Mouse (Mus musculus): ENCODE results near the gene Coro2a. TPM values are rescaled to one million over a fixed set of nuclear protein-coding genes. Genes with fewer than 3 reads are reported as not detected.
A peak's percentile ranks its signal among the peaks of the same experiment; 100 is the strongest.

Gene Coro2a
- polyA plus RNA-seq, 1 experiment from 2014 or later = 3.9 TPM

- 31% methylated on average over 5 of the region's 5 CpGs for WGBS (ENCODE audit: insufficient replicate concordance)
- peaks cover 23% of the 10 kb centered on the region for H3K4me1 ChIP-seq (ENCODE audit: control insufficient read depth, low read depth, low read length)
- H3K9ac ChIP-seq (ENCODE audit: low read depth, low read length) = no peak overlapping the region
- H3K27ac ChIP-seq (ENCODE audit: low read length) = no peak overlapping the region
- H3K4me2 ChIP-seq (ENCODE audit: low read depth, low read length) = no peak overlapping the region
- no peaks in the 10 kb centered on the region for H3K36me3 ChIP-seq (ENCODE audit: control insufficient read depth, insufficient read depth)
- no peak for ATAC-seq (ENCODE audit: low read depth)
- H3K27me3 ChIP-seq (ENCODE audit: control insufficient read depth, insufficient read depth, low read depth, low read length) = no peaks in the 10 kb centered on the region
- H3K4me3 ChIP-seq (ENCODE audit: low read depth, low read length) = no peak overlapping the region
- no peaks in the 10 kb centered on the region for H3K9me3 ChIP-seq (replicated peaks; ENCODE audit: control insufficient read depth, low read length)
Measured at GRCm38 (mm10) chr4:46562037-46562436, 40.0 kb downstream of the Coro2a start.

- H3K9me3 ChIP-seq (replicated peaks; ENCODE audit: control insufficient read depth, low read length) = no peaks in the 10 kb centered on the region
- H3K36me3 ChIP-seq (ENCODE audit: control insufficient read depth, insufficient read depth) = no peaks in the 10 kb centered on the region
- WGBS (ENCODE audit: insufficient replicate concordance) = 68% methylated on average over 14 of the region's 14 CpGs
- H3K27ac ChIP-seq (ENCODE audit: low read length) = no peak overlapping the region
- peaks cover 23% of the 10 kb centered on the region for H3K4me1 ChIP-seq (ENCODE audit: control insufficient read depth, low read depth, low read length)
- H3K4me3 ChIP-seq (ENCODE audit: low read depth, low read length) = no peak overlapping the region
- no peak for ATAC-seq (ENCODE audit: low read depth)
- H3K4me2 ChIP-seq (ENCODE audit: low read depth, low read length) = no peak overlapping the region
- H3K9ac ChIP-seq (ENCODE audit: low read depth, low read length) = no peak overlapping the region
- no peaks in the 10 kb centered on the region for H3K27me3 ChIP-seq (ENCODE audit: control insufficient read depth, insufficient read depth, low read depth, low read length)
Measured at GRCm38 (mm10) chr4:46560069-46560705, 41.8 kb downstream of the Coro2a start.

DNA sequence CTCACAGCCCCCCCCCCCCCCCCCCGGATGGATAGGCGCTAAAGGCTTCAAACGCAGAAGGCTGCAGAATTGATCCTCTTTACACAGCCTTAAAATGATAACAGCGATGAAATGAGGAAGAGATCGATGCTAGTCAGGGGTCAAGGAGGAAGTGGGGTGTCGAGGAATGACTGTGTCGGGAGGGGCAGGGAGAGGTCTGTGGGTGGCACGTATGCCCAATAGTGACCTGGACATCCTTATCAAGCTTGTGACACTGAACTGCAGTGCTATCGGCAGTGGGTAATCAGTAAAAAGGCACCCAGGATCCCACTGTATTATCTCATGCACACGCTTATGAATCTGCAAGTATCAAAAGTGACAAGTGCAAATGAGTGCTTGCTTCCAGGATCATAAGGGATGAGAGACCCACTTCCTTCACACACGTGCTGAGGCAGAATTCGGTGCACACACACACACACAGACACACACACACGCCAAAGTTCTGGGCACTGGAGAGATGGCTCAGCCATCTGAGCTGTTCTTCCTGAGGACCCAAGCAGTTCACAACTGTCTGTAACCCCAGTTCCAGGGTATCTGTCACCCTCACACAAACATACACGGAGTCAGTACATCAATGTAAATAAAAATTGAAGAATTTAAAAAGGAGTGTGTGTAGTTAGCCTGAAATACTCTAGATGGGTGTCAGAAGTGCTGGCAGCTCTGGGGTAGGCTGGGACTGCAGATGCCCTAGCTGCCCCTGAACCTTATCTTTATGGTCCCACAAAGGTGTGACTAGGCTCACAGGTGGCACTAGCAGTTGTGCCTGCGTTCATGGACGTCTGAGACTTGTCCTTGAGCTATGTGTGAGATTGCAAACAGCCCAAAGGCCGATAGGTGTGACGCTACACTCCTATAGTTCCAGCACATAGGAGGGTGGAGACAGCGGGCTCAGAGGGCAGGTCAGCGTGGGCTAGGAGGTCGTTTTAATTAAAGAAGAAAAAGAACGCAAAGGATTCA lies 43.0 kb downstream of the Coro2a start:
- H3K27ac ChIP-seq (ENCODE audit: low read length) = no peak overlapping the region; the same call in 1 of the 2 replicates
- no peak for ATAC-seq (ENCODE audit: low read depth)

DNA sequence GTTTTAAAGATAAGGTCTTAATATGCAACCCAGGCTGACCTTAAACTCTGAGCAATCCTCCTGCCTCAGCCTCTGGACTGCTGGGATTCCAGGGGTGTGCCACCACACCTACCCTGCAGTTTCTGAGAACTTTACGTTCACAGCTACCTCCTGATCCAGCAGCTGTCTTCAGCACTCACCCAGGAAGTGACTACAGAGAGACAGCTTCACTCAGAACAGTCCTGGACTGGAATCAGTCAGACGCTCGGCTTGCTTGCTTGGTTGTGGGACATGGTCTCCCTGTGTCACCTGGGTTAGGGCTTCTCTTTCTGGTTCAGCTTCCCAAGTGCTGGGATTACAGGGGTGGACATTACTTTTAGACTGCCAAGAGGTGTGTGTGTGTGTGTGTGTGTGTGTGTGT lies 45.1 kb downstream of the Coro2a start:
- H3K9ac ChIP-seq (ENCODE audit: low read depth, low read length) = no peak overlapping the region
- peaks cover 19% of the 10 kb centered on the region for H3K4me1 ChIP-seq (ENCODE audit: control insufficient read depth, low read depth, low read length)
- no peak overlapping the region for H3K4me2 ChIP-seq (ENCODE audit: low read depth, low read length)
- no peaks in the 10 kb centered on the region for H3K36me3 ChIP-seq (ENCODE audit: control insufficient read depth, insufficient read depth)
- no peak overlapping the region for H3K4me3 ChIP-seq (ENCODE audit: low read depth, low read length)
- H3K27me3 ChIP-seq (ENCODE audit: control insufficient read depth, insufficient read depth, low read depth, low read length) = no peaks in the 10 kb centered on the region
- WGBS (ENCODE audit: insufficient replicate concordance) = 65% methylated on average over 3 of the region's 3 CpGs
- no peak overlapping the region for H3K27ac ChIP-seq (ENCODE audit: low read length)
- no peak for ATAC-seq (ENCODE audit: low read depth)
- H3K9me3 ChIP-seq (replicated peaks; ENCODE audit: control insufficient read depth, low read length) = no peaks in the 10 kb centered on the region

More for the DNA sequence above, 43.0 kb downstream of the Coro2a start:
- peaks cover 21% of the 10 kb centered on the region for H3K4me1 ChIP-seq (ENCODE audit: control insufficient read depth, low read depth, low read length)
- no peaks in the 10 kb centered on the region for H3K36me3 ChIP-seq (ENCODE audit: control insufficient read depth, insufficient read depth)
- no peaks in the 10 kb centered on the region for H3K27me3 ChIP-seq (ENCODE audit: control insufficient read depth, insufficient read depth, low read depth, low read length)
- WGBS (ENCODE audit: insufficient replicate concordance) = 31% methylated on average over 22 of the region's 22 CpGs
- no peak overlapping the region for H3K4me3 ChIP-seq (ENCODE audit: low read depth, low read length)
- no peak overlapping the region for H3K9ac ChIP-seq (ENCODE audit: low read depth, low read length)
- peak overlapping the region; percentile 17; the same call in 1 of the 2 replicates for H3K4me2 ChIP-seq (ENCODE audit: low read depth, low read length)
- no peaks in the 10 kb centered on the region for H3K9me3 ChIP-seq (replicated peaks; ENCODE audit: control insufficient read depth, low read length)

GRCm38 (mm10) chr4:46555762-46556161 lies 46.2 kb downstream of the Coro2a start:
- no peak overlapping the region for H3K9ac ChIP-seq (ENCODE audit: low read depth, low read length)
- no peaks in the 10 kb centered on the region for H3K27me3 ChIP-seq (ENCODE audit: control insufficient read depth, insufficient read depth, low read depth, low read length)
- H3K4me2 ChIP-seq (ENCODE audit: low read depth, low read length) = peak overlapping the region; percentile 6; the same call in 1 of the 2 replicates
- no peaks in the 10 kb centered on the region for H3K9me3 ChIP-seq (replicated peaks; ENCODE audit: control insufficient read depth, low read length)
- ATAC-seq (ENCODE audit: low read depth) = 0 out of 2 replicates have a peak, but pooled peaks have one; percentile 25
- H3K4me1 ChIP-seq (ENCODE audit: control insufficient read depth, low read depth, low read length) = peaks cover 19% of the 10 kb centered on the region
- no peak overlapping the region for H3K4me3 ChIP-seq (ENCODE audit: low read depth, low read length)
- no peaks in the 10 kb centered on the region for H3K36me3 ChIP-seq (ENCODE audit: control insufficient read depth, insufficient read depth)
- WGBS (ENCODE audit: insufficient replicate concordance) = 52% methylated on average over 9 of the region's 9 CpGs
- peak overlapping the region; percentile 63 for H3K27ac ChIP-seq (ENCODE audit: low read length)

DNA sequence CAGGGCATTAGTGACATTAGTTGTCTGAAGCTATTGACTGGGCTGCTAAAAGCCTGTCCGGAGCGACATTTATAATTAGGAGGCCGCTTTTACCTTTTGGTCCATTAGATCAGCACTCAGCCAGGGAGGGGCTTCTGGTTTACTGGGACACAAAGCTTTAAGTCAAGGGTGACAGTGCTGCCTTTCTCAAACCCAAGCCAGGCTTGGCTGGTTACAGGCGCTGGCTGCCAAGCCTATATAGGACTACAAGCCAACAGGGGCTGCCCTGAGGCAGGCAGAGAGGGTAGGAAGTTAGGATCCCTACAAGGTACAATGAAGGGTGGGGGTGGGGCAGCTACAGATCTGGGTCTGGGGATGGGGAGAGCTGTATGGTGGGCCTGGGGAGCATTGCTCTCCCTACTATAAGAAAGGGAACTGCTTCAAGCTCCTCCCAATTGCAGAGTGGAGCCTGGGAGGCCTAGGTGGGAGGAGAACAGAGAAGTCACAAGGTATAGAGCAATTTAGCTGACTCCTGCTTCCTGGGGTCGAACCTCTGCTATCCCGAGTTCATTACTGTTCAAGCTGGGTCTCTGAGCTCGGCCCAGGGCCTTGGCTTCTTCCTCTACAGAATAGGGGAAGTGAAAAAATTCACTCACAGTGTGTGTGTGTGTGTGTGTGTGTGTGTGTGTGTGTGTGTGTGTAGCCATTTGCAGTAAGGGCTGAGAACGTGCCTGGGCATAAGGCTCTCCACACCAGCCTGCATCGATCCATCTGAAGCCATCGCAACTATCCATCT lies 47.5 kb downstream of the Coro2a start:
- Histone ChIP-seq H3K4me2 (ENCODE audit: low read depth, low read length) (no peak overlapping the region), H3K4me1 (ENCODE audit: control insufficient read depth, low read depth, low read length) (peaks cover 19% of the 10 kb centered on the region), H3K9ac (ENCODE audit: low read depth, low read length) (no peak overlapping the region), H3K4me3 (ENCODE audit: low read depth, low read length) (no peak overlapping the region), H3K36me3 (ENCODE audit: control insufficient read depth, insufficient read depth) (no peaks in the 10 kb centered on the region), H3K27me3 (ENCODE audit: control insufficient read depth, insufficient read depth, low read depth, low read length) (no peaks in the 10 kb centered on the region), H3K9me3 (replicated peaks; ENCODE audit: control insufficient read depth, low read length) (no peaks in the 10 kb centered on the region), H3K27ac (ENCODE audit: low read length) (peak overlapping the region; percentile 56)
- peak; percentile 57; the same call in 1 of the 2 replicates for ATAC-seq (ENCODE audit: low read depth)
- WGBS (ENCODE audit: insufficient replicate concordance) = 52% methylated on average over 10 of the region's 10 CpGs

DNA sequence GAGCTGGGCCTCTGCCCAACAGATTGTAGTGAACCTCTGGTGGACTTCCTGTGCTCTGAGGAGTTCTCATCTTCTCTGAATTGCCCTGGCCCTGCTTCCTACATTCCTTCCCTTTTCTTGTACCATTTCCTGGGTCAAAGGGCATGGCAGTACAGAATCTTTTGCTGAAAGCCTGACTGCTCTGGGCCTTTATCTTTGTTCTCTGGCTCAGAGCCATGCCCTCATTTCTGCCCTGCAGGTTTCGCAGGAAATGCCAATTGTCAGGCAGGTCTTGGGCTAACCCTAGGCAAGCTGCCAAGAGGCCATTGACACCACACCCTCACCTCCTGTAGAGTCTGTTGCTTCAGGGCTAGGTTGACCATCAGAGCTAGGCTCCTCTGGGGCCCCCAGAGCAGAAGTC lies 48.1 kb downstream of the Coro2a start:
- peak overlapping the region; percentile 56 for H3K27ac ChIP-seq (ENCODE audit: low read length)
- no peaks in the 10 kb centered on the region for H3K9me3 ChIP-seq (replicated peaks; ENCODE audit: control insufficient read depth, low read length)
- no peak; the same call in 1 of the 2 replicates for ATAC-seq (ENCODE audit: low read depth)

GRCm38 (mm10) chr4:46550406-46550805 lies 51.6 kb downstream of the Coro2a start:
- H3K4me2 ChIP-seq (ENCODE audit: low read depth, low read length) = no peak overlapping the region
- no peaks in the 10 kb centered on the region for H3K27me3 ChIP-seq (ENCODE audit: control insufficient read depth, insufficient read depth, low read depth, low read length)
- H3K27ac ChIP-seq (ENCODE audit: low read length) = no peak overlapping the region
- H3K4me3 ChIP-seq (ENCODE audit: low read depth, low read length) = no peak overlapping the region
- no peak overlapping the region for H3K9ac ChIP-seq (ENCODE audit: low read depth, low read length)
- no peak for ATAC-seq (ENCODE audit: low read depth)
- H3K36me3 ChIP-seq (ENCODE audit: control insufficient read depth, insufficient read depth) = no peaks in the 10 kb centered on the region
- WGBS (ENCODE audit: insufficient replicate concordance) = 44% methylated on average over 8 of the region's 8 CpGs
- peaks cover 7% of the 10 kb centered on the region for H3K4me1 ChIP-seq (ENCODE audit: control insufficient read depth, low read depth, low read length)
- no peaks in the 10 kb centered on the region for H3K9me3 ChIP-seq (replicated peaks; ENCODE audit: control insufficient read depth, low read length)

More for the DNA sequence above, 48.1 kb downstream of the Coro2a start:
- H3K27me3 ChIP-seq (ENCODE audit: control insufficient read depth, insufficient read depth, low read depth, low read length) = no peaks in the 10 kb centered on the region
- H3K4me1 ChIP-seq (ENCODE audit: control insufficient read depth, low read depth, low read length) = peaks cover 15% of the 10 kb centered on the region
- no peak overlapping the region for H3K4me2 ChIP-seq (ENCODE audit: low read depth, low read length)
- no peak overlapping the region for H3K9ac ChIP-seq (ENCODE audit: low read depth, low read length)
- H3K4me3 ChIP-seq (ENCODE audit: low read depth, low read length) = no peak overlapping the region
- 38% methylated on average over 1 of the region's 1 CpGs for WGBS (ENCODE audit: insufficient replicate concordance)
- no peaks in the 10 kb centered on the region for H3K36me3 ChIP-seq (ENCODE audit: control insufficient read depth, insufficient read depth)

All from liver, embryonic 16.5 days (tissue).